Mouse (Mus musculus) brain, embryonic 14.5 days (tissue): ENCODE data around the gene Wfdc6b. TPM values are rescaled to one million over a fixed set of nuclear protein-coding genes. Genes with fewer than 3 reads are reported as not detected.

Experiments
- DNase-seq: peaks from one replicate; pipeline ENCODE4 v3.0.0-alpha.2; 2011; ENCODE audit warnings: low read depth
- CTCF ChIP-seq: fragments of 200-500 bp; IDR thresholded peaks from 2 replicates; pipeline ENCODE4 v1.5.1; 2012; ENCODE audit warnings: inconsistent platforms, mild to moderate bottlenecking, moderate library complexity, borderline replicate concordance; ENCODE audit not compliant: insufficient read depth, insufficient read length; ENCODE audit errors: extremely low read depth
- POLR2A ChIP-seq: fragments of 200-500 bp; IDR thresholded peaks from 2 replicates; pipeline ENCODE4 v1.6.1; 2012; ENCODE audit warnings: mild to moderate bottlenecking, inconsistent platforms, borderline replicate concordance; ENCODE audit not compliant: poor library complexity, insufficient read depth, insufficient read length, severe bottlenecking; ENCODE audit errors: extremely low read depth
- polyA plus RNA-seq: library from polyadenylated mRNA; depleted of rRNA; stranded (reverse); fragments of >200 nt; gene quantifications from 2 replicates; pipeline ENCODE4 v1.2.3, GENCODE M21; 2012; rRNA removed

The Wfdc6b gene
- polyA plus RNA-seq, 1 experiment, result not detected

DNA sequence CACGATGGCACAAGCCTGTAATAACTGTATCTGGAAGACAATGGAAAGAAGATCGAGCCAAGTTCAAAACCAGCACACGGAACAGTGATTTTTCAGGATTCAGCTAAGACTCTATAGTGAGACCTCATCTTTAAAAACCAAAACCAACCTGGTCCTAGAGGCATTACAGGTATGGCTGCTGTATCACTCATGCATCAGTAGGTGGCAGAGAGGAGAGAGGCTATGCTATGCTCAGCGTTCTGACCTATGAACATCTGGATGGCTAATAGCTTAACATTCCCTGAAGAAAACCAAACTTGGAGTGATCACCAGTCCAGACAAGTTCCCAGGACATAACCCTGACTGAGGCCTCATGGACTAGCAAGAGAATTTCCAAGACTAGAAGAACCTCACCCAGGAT is 8.5 kb downstream of the Wfdc6b start:
- DNase-seq, result no peak
- TF ChIP-seq POLR2A (no peak), CTCF (no peak)

GRCm38 (mm10) chr2:164635266-164635665 is 21.9 kb downstream of the Wfdc6b start:
- DNase-seq, result no peak
- TF ChIP-seq CTCF (peak; percentile 29; the same call in 1 of the 2 replicates), POLR2A (no peak)

DNA sequence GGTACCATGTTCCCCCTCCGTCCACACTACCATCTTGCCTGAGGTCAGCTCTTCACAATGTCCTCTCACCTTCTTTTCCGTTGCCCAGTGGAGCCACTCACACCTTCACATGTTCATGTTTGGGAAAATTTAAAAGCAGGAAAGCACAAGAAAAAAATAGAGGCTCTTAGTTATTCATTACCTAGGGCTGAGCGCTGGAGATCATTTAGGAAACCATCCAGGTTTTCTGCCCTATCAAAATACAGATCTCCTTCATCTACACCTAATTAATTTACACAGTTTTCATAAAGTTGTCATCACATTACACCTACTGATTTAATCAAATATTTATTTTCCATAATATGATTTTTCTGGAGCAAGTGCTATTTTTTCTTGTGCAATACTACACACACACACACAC is 25.4 kb downstream of the Wfdc6b start, which contains the start of gene Wfdc16:
Gene Wfdc16 (minus strand): TSS at position 101 of the 400 bp plus-strand sequence.
- no peak for DNase-seq
- no peak for TF ChIP-seq POLR2A
- no peak for TF ChIP-seq CTCF

DNA sequence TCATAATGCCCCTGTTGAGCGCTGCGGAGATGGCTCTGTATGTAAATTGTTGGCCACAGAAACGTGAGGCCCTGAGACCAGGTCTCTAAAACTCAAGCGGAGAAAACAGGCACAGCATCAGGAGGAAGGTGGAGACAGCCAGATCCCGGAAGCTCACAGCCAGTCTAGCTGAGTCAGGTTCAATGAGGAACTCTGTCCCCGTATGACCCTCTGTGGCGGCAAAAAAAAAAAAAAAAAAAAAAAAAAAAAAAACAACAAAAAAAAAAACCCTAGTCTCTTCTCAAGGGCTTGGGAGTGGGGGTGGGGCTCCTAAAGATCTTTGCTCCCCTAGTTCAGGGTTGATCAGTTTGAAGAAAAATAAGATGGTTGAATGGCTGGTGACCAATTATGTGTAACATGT is 27.8 kb downstream of the Wfdc6b start:
- no peak for DNase-seq
- TF ChIP-seq POLR2A, result no peak
- TF ChIP-seq CTCF, result no peak

GRCm38 (mm10) chr2:164641881-164642673 is 28.8 kb downstream of the Wfdc6b start:
- TF ChIP-seq CTCF, result no peak
- no peak for TF ChIP-seq POLR2A
- peak; percentile 28 for DNase-seq

- TF ChIP-seq POLR2A, result no peak
- TF ChIP-seq CTCF, result peak; percentile 94
- DNase-seq, result peak; percentile 43
Observed at GRCm38 (mm10) chr2:164655858-164656257, 42.5 kb downstream of the Wfdc6b start, which contains the start of gene Wfdc10. TSS of gene Wfdc10 (plus strand) at chr2:164656046.

GRCm38 (mm10) chr2:164656483-164656882 is 43.2 kb downstream of the Wfdc6b start, which contains the start of gene Wfdc9:
TSS of gene Wfdc9 (minus strand) at chr2:164656583.
- DNase-seq, result no peak
- TF ChIP-seq CTCF (no peak), POLR2A (no peak)

- no peak for DNase-seq
- TF ChIP-seq POLR2A (no peak), CTCF (no peak)
Observed at GRCm38 (mm10) chr2:164664851-164665250, 51.5 kb downstream of the Wfdc6b start.

Other genes with a start within 250 kb of the Wfdc6b start
- gene Slpi, start 224.4 kb upstream of the Wfdc6b start, polyA plus RNA-seq, result 0.22 TPM in 1 of 2 replicates, not detected in the other
- gene Rbpjl, start 210.4 kb upstream of the Wfdc6b start, polyA plus RNA-seq, result 0.04 and 0.10 TPM in 2 replicates
- gene Matn4, start 208.4 kb upstream of the Wfdc6b start, polyA plus RNA-seq, result 1.8 and 2.5 TPM in 2 replicates
- 2.3 and 3.7 TPM in 2 replicates for gene Sdc4, start 169.6 kb upstream of the Wfdc6b start, polyA plus RNA-seq
- gene Sys1, start 156.6 kb upstream of the Wfdc6b start, polyA plus RNA-seq, result 69.6 and 82.0 TPM in 2 replicates
- 8.0 and 10.2 TPM in 2 replicates for gene Gm20458, start 152.6 kb upstream of the Wfdc6b start, polyA plus RNA-seq
- not detected in 2 replicates for gene Trp53tg5, start 139.8 kb upstream of the Wfdc6b start, polyA plus RNA-seq
- gene Dbndd2, start 127.4 kb upstream of the Wfdc6b start, polyA plus RNA-seq, result 11.4 and 13.1 TPM in 2 replicates
- gene Pigt, start 116.0 kb upstream of the Wfdc6b start, polyA plus RNA-seq, result 109 and 155 TPM in 2 replicates
- 3.9 and 5.3 TPM in 2 replicates for gene Wfdc2, start 51.1 kb upstream of the Wfdc6b start, polyA plus RNA-seq
- not detected in 2 replicates for gene Spint3, start 40.1 kb upstream of the Wfdc6b start, polyA plus RNA-seq
- gene Wfdc6a, start 28.1 kb upstream of the Wfdc6b start, polyA plus RNA-seq, result not detected in 2 replicates
- not detected in 2 replicates for gene Eppin, start 19.9 kb upstream of the Wfdc6b start, polyA plus RNA-seq
- gene Wfdc8, start 104 bp downstream of the Wfdc6b start, polyA plus RNA-seq, result not detected in 2 replicates
- gene Wfdc16, start 25.3 kb downstream of the Wfdc6b start, polyA plus RNA-seq, result not detected in 2 replicates
- not detected in 2 replicates for gene Wfdc10, start 42.5 kb downstream of the Wfdc6b start, polyA plus RNA-seq
- gene Wfdc9, start 43.1 kb downstream of the Wfdc6b start, polyA plus RNA-seq, result not detected in 2 replicates
- gene Wfdc11, start 60.6 kb downstream of the Wfdc6b start, polyA plus RNA-seq, result not detected in 2 replicates
- not detected in 2 replicates for gene Wfdc13, start 71.6 kb downstream of the Wfdc6b start, polyA plus RNA-seq
- not detected in 2 replicates for gene Spint4, start 85.0 kb downstream of the Wfdc6b start, polyA plus RNA-seq
- not detected in 2 replicates for gene Spint5, start 101.8 kb downstream of the Wfdc6b start, polyA plus RNA-seq
- 0.94 and 1.4 TPM in 2 replicates for gene Wfdc3, start 132.4 kb downstream of the Wfdc6b start, polyA plus RNA-seq
- gene Dnttip1, start 132.5 kb downstream of the Wfdc6b start, polyA plus RNA-seq, result 46.0 and 50.2 TPM in 2 replicates
- 94.0 and 201 TPM in 2 replicates for gene Ube2c, start 156.4 kb downstream of the Wfdc6b start, polyA plus RNA-seq
- 1.7 TPM in 2 replicates for gene Tnnc2, start 166.4 kb downstream of the Wfdc6b start, polyA plus RNA-seq
- gene Snx21, start 172.3 kb downstream of the Wfdc6b start, polyA plus RNA-seq, result 25.9 and 27.0 TPM in 2 replicates
- gene Acot8, start 191.4 kb downstream of the Wfdc6b start, polyA plus RNA-seq, result 29.7 and 41.1 TPM in 2 replicates
- 8.5 and 10.1 TPM in 2 replicates for gene Zswim3, start 191.6 kb downstream of the Wfdc6b start, polyA plus RNA-seq
- 12.1 and 17.6 TPM in 2 replicates for gene Zswim1, start 209.2 kb downstream of the Wfdc6b start, polyA plus RNA-seq
- gene Spata25, start 215.0 kb downstream of the Wfdc6b start, polyA plus RNA-seq, result not detected in 2 replicates
- 125 and 165 TPM in 2 replicates for gene Ctsa, start 219.4 kb downstream of the Wfdc6b start, polyA plus RNA-seq
- gene Neurl2, start 219.9 kb downstream of the Wfdc6b start, polyA plus RNA-seq, result 5.1 and 7.0 TPM in 2 replicates
- gene Pltp, start 244.2 kb downstream of the Wfdc6b start, polyA plus RNA-seq, result 62.2 and 109 TPM in 2 replicates